Mouse (Mus musculus) cortical plate, adult 2 months (tissue): ENCODE measurements around the gene Zfp281.

Source experiments
- CTCF ChIP-seq: fragments of 200-500 bp; IDR thresholded peaks from 2 replicates; pipeline ENCODE4 v1.5.1; 2011; ENCODE audit warnings: mild to moderate bottlenecking, control low read depth, low read length; ENCODE audit not compliant: insufficient read depth; ENCODE audit errors: extremely low read depth
- POLR2A ChIP-seq: fragments of 200-500 bp; IDR thresholded peaks from 2 replicates; pipeline ENCODE4 v1.6.1; 2011; ENCODE audit warnings: mild to moderate bottlenecking, low read length, control low read depth; ENCODE audit not compliant: insufficient read depth; ENCODE audit errors: extremely low read depth

GRCm38 (mm10) chr1:136677847-136678325, 53.2 kb downstream of the Zfp281 start:
- TF ChIP-seq CTCF: no peak
- no peak for TF ChIP-seq POLR2A
